Mouse (Mus musculus) gastrocnemius, postnatal 36 days (tissue): ENCODE measurements around the gene Ptprg. TPM values are rescaled to one million over a fixed set of nuclear protein-coding genes. Genes with fewer than 3 reads are reported as not detected.
"Not testable (repeated sequence)": the region's sequence is repeated elsewhere in the genome, so short reads cannot be mapped to it uniquely, and the experiment has no call there.

ENCODE experiments used
- DNase-seq, 2 experiments: peaks; one replicate each; pipeline ENCODE4 v3.0.0; 2022
- intact Hi-C: fragments of 180-260 bp; cut with DNase I; formaldehyde crosslinking; loops from one replicate; pipeline ENCODE4 v1.15.1; 2025
- total RNA-seq, 2 experiments: library from RNA; stranded (reverse); gene quantifications; 2 replicates each; pipeline ENCODE4 v1.2.3; 2021

Gene Ptprg
- total RNA-seq, 2 experiments from 2014 or later, result 25.4 to 26.2 TPM

- no peak for DNase-seq
- intact Hi-C loops, result no loop called here
These were observed 668.2 kb downstream of the Ptprg start for GRCm38 (mm10) chr14:12221571-12221970.

GRCm38 (mm10) chr14:12243726-12244125 lies 690.4 kb downstream of the Ptprg start:
- intact Hi-C loops, result loop anchor here (5.0 kb wide), 1 partner anchor 39 kb away; the partner anchor contains the start of genes 3830406C13Rik and Gm49355
- no peak for DNase-seq

GRCm38 (mm10) chr14:12276031-12276430 lies 722.7 kb downstream of the Ptprg start:
- no peak for DNase-seq
- intact Hi-C loops, result no loop called here

DNA sequence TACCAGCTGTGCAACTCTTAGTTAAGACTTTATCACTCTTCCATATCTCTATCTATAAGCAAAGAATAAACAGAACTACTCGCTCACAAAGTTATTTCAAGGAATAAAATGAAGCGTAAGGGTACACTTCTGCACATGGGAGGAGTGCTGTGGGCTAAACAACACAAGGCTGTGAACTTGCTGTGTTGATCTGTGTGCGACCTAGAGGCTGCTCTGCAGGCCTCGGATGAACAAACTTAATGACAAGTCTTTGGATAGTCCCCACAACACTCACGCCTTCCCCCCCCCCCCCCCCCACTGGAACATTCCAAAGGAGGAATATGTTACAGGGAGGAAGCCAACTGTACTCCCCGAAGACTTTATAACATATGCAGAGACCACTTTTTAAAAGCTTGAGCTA lies 730.3 kb downstream of the Ptprg start, which contains the start of gene Gm49355:
TSS of gene Gm49355 (plus strand) at position 336 of the 400 bp plus-strand sequence.
- DNase-seq, result no peak
- intact Hi-C loops, result loop anchor here (5.0 kb wide), 1 partner anchor 41 kb away; no protein-coding TSS in a partner anchor

DNA sequence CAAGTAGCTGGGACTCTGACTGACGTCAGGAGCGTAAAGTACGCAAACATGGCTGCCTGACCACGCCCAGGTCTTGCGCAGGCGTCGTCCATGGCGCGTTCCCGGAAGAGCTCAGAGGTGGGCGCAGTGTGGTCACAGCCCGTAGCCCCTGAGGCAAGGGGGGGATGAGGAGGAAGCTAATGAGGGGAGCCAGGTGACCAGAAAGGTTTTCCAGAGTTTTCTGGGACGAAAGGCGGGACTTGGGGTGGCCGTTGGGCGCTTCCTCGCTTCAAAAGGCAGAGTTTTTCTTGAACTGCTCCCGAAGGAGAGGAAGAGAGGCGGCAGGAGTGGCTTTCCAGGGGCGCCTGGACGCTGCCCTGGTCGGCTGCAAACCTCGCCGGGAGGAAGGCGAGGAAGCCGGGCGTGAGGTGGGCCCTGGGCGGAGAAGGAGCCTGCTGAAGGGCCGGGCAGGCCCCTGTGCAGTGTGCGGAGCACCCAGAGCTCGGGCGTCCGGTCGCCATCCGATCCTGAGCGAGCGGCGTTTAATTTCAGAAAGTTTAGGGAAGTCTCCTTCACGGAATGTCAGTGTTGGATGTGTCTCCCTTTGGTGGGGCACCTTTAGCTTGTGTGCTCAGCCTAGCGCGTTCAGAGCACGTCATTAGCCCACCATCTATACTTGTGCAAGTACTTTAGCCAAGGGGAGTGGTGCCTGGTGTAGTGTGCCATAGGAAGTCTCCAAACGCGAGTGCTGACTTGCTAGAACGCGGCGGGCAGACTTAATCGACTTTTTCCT lies 731.0 kb downstream of the Ptprg start, which contains the start of gene 3830406C13Rik:
TSS of gene 3830406C13Rik (plus strand) at position 33 of the 772 bp plus-strand sequence.
- intact Hi-C loops, result loop anchor here (5.0 kb wide), 1 partner anchor 42 kb away; no protein-coding TSS in a partner anchor
- DNase-seq, result peak; percentile 76

DNA sequence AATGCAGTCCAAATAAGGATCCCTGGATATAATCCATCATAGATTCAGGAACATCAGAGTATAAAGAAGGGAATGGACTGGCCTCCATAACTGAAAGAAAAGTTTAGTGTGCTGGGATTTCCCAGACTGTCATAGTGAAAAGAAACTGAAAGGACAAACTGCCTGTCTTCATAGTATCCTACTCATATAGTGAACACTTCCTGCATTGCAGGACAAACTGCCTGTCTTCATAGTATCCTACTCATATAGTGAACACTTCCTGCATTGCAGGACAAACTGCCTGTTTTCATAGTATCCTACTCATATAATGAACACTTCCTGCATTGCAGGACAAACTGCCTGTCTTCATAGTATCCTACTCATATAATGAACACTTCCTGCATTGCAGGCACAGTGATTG lies 736.4 kb downstream of the Ptprg start:
- intact Hi-C loops, DNase-seq: not testable (repeated sequence)

Other genes starting within 250 kb of the Ptprg start
- 1 to 10 TPM; 3.2 to 4.4 TPM for gene Gm3839, start 196.8 kb upstream of the Ptprg start, total RNA-seq